Mouse (Mus musculus): ENCODE results near the gene Nav3. TPM values are rescaled to one million over a fixed set of nuclear protein-coding genes. Genes with fewer than 3 reads are reported as not detected.

Nav3 gene
- total and polyA plus RNA-seq, 3 experiments = not detected

- H3K27ac ChIP-seq (ENCODE audit: control insufficient read depth, low read depth, low read length) = no peak overlapping the region
- H3K9me3 ChIP-seq (replicated peaks; ENCODE audit: insufficient read depth, low read length) = no peaks in the 10 kb centered on the region
- H3K4me1 ChIP-seq (ENCODE audit: control insufficient read depth in 1 of 2, insufficient read depth in 2 of 2, low read length in 2 of 2) = no peaks in the 10 kb centered on the region
- no peak for DNase-seq (ENCODE audit: low read depth, low spot score)
- H3K9ac ChIP-seq (ENCODE audit: control insufficient read depth, low read depth, low read length, poor library complexity, severe bottlenecking) = no peak overlapping the region
- H3K36me3 ChIP-seq (ENCODE audit: control insufficient read depth in 1 of 2, insufficient read depth in 2 of 2, low read length in 2 of 2) = no peaks in the 10 kb centered on the region
- H3K79me2 ChIP-seq (ENCODE audit: control insufficient read depth, insufficient read depth, low read length, poor library complexity) = no peaks in the 10 kb centered on the region
- TF ChIP-seq JUND (IDR thresholded peaks at IDR 0.05; ENCODE audit: low read depth, low read length) (no peak), CHD2 (IDR thresholded peaks at IDR 0.05; ENCODE audit: low read length) (no peak), MAZ (IDR thresholded peaks at IDR 0.05; ENCODE audit: low read depth, low read length) (no peak), USF2 (IDR thresholded peaks at IDR 0.05; ENCODE audit: borderline replicate concordance in 1 of 2, insufficient read depth in 1 of 2, low read depth in 1 of 2, low read length in 2 of 2) (no peak), TCF12 (IDR thresholded peaks at IDR 0.05; ENCODE audit: low read depth, low read length) (no peak), GATA1 (IDR thresholded peaks at IDR 0.05; ENCODE audit: low read depth, low read length) (no peak), NELFE (IDR thresholded peaks at IDR 0.05; ENCODE audit: low read depth, low read length) (no peak), GABPA (IDR thresholded peaks at IDR 0.05; ENCODE audit: low read depth, low read length) (no peak), MEF2A (IDR thresholded peaks at IDR 0.05; ENCODE audit: extremely low read depth, insufficient replicate concordance, low read depth, low read length, poor library complexity, severe bottlenecking) (no peak), RCOR1 (IDR thresholded peaks at IDR 0.05; ENCODE audit: low read depth, low read length) (no peak), EP300 (IDR thresholded peaks at IDR 0.05; ENCODE audit: low read depth in 1 of 2, low read length in 2 of 2) (no peak), POLR2AphosphoS5 (IDR thresholded peaks at IDR 0.05; ENCODE audit: borderline replicate concordance, low read depth, low read length) (no peak), ZMIZ1 (IDR thresholded peaks at IDR 0.05; ENCODE audit: low read depth, low read length) (no peak)
- no peak overlapping the region for H3K4me3 ChIP-seq (ENCODE audit: control insufficient read depth in 1 of 2, insufficient read depth in 1 of 2, low read depth in 2 of 2, low read length in 2 of 2)
- no peaks in the 10 kb centered on the region for H3K27me3 ChIP-seq (ENCODE audit: control insufficient read depth in 1 of 2, insufficient read depth in 2 of 2, low read length in 2 of 2)
Observed at GRCm38 (mm10) chr10:110175874-110176273, 280.1 kb downstream of the Nav3 start.

GRCm38 (mm10) chr10:110169416-110169815, 286.6 kb downstream of the Nav3 start:
- TF ChIP-seq ZC3H11A (IDR thresholded peaks at IDR 0.05; ENCODE audit: low read depth, low read length) = no peak
- TF ChIP-seq USF2 (IDR thresholded peaks at IDR 0.05; ENCODE audit: borderline replicate concordance in 1 of 2, insufficient read depth in 1 of 2, low read depth in 1 of 2, low read length in 2 of 2) = no peak
- TF ChIP-seq RAD21 (IDR thresholded peaks at IDR 0.05; ENCODE audit: low read depth, low read length) = no peak
- no peak for TF ChIP-seq UBTF (IDR thresholded peaks at IDR 0.05; ENCODE audit: borderline replicate concordance, insufficient read depth, low read depth, low read length)
- Histone ChIP-seq H3K4me1 (ENCODE audit: control insufficient read depth in 1 of 2, insufficient read depth in 2 of 2, low read length in 2 of 2) (no peaks in the 10 kb centered on the region), H3K9me3 (replicated peaks; ENCODE audit: insufficient read depth, low read length) (no peaks in the 10 kb centered on the region), H3K9ac (ENCODE audit: control insufficient read depth, low read depth, low read length, poor library complexity, severe bottlenecking) (no peak overlapping the region), H3K27me3 (ENCODE audit: control insufficient read depth in 1 of 2, insufficient read depth in 2 of 2, low read length in 2 of 2) (no peaks in the 10 kb centered on the region), H3K36me3 (ENCODE audit: control insufficient read depth in 1 of 2, insufficient read depth in 2 of 2, low read length in 2 of 2) (no peaks in the 10 kb centered on the region), H3K79me2 (ENCODE audit: control insufficient read depth, insufficient read depth, low read length, poor library complexity) (no peaks in the 10 kb centered on the region), H3K27ac (ENCODE audit: control insufficient read depth, low read depth, low read length) (no peak overlapping the region), H3K4me3 (ENCODE audit: control insufficient read depth in 1 of 2, insufficient read depth in 1 of 2, low read depth in 2 of 2, low read length in 2 of 2) (no peak overlapping the region)
- DNase-seq (ENCODE audit: low read depth, low spot score) = no peak

Data from MEL (cell line).